Mouse (Mus musculus) kidney, embryonic 15.5 days (tissue): Measurements from ENCODE around the gene Rara. TPM values are rescaled to one million over a fixed set of nuclear protein-coding genes. Genes with fewer than 3 reads are reported as not detected.

Experiments used
- ATAC-seq: fragments of 200-750 bp; cut with Nextera tagmentation; replicated peaks from 2 replicates; pipeline ENCODE4 v1.8.0; 2017; ENCODE audit warnings: moderate TSS enrichment; ENCODE audit not compliant: low FRiP score
- H3K27ac ChIP-seq: fragments of 300-500 bp; sonication (generic); 2 replicates; pipeline ENCODE4 v1.5.1; 2015; ENCODE audit warnings: mild to moderate bottlenecking, inconsistent platforms
- H3K27me3 ChIP-seq: fragments of 300-500 bp; sonication (generic); 2 replicates; pipeline ENCODE4 v1.6.1; 2015; ENCODE audit warnings: inconsistent platforms
- H3K36me3 ChIP-seq: fragments of 300-500 bp; sonication (generic); 2 replicates; pipeline ENCODE4 v1.6.1; 2015; ENCODE audit warnings: inconsistent platforms
- H3K4me1 ChIP-seq: fragments of 300-500 bp; sonication (generic); 2 replicates; pipeline ENCODE4 v1.6.1; 2015; ENCODE audit warnings: inconsistent platforms
- H3K4me2 ChIP-seq: fragments of 300-500 bp; sonication (generic); 2 replicates; pipeline ENCODE4 v1.6.1; 2015; ENCODE audit warnings: moderate library complexity, mild to moderate bottlenecking, inconsistent platforms
- H3K4me3 ChIP-seq: fragments of 300-500 bp; sonication (generic); replicated peaks from 2 replicates; pipeline ENCODE4 v1.5.1; 2015; ENCODE audit warnings: mild to moderate bottlenecking, inconsistent platforms
- H3K9ac ChIP-seq: fragments of 300-500 bp; sonication (generic); 2 replicates; pipeline ENCODE4 v1.6.1; 2015; ENCODE audit warnings: mild to moderate bottlenecking, inconsistent platforms
- H3K9me3 ChIP-seq: fragments of 300-500 bp; sonication (generic); replicated peaks from 2 replicates; pipeline ENCODE4 v1.6.1; 2016; ENCODE audit warnings: inconsistent platforms
- WGBS: fragments of 180-500 bp; shearing (Covaris S2); methylation state at CpG from one replicate; pipeline ENCODE4 v1.1.7; 2015; ENCODE audit warnings: mixed read lengths; 5-methylcytosine and 5-hydroxymethylcytosine counted together
- polyA plus RNA-seq: library from polyadenylated mRNA; unstranded; fragments of >200 nt; fragmentation: Nextera tagmentation; extraction: Ambion mirVana; gene quantifications from 2 replicates; pipeline ENCODE4 v1.2.1, GENCODE M21; 2015

The Rara gene
- polyA plus RNA-seq, 1 experiment from 2014 or later: 32.1 TPM

GRCm38 (mm10) chr11:98949958-98950460 lies 22.4 kb downstream of the Rara start:
- Histone ChIP-seq H3K9ac (no peak overlapping the region), H3K27me3 (no peaks in the 10 kb centered on the region), H3K36me3 (peaks cover 21% of the 10 kb centered on the region), H3K4me2 (no peak overlapping the region), H3K27ac (peak overlapping the region; percentile 94; the same call in 1 of the 2 replicates), H3K4me1 (peaks cover 83% of the 10 kb centered on the region), H3K4me3 (no peak overlapping the region), H3K9me3 (no peaks in the 10 kb centered on the region)
- no peak for ATAC-seq
- 79% methylated on average over 7 of the region's 7 CpGs for WGBS

- H3K27ac ChIP-seq: peak overlapping the region; percentile 94
Observed at GRCm38 (mm10) chr11:98950484-98950883, 22.9 kb downstream of the Rara start.

GRCm38 (mm10) chr11:98951026-98951906 lies 23.6 kb downstream of the Rara start:
- Histone ChIP-seq H3K4me1 (peaks cover 82% of the 10 kb centered on the region), H3K27ac (peak overlapping the region; percentile 94), H3K9ac (peak overlapping the region; percentile 26; the same call in 1 of the 2 replicates), H3K27me3 (no peaks in the 10 kb centered on the region), H3K9me3 (no peaks in the 10 kb centered on the region), H3K4me2 (peak overlapping the region; percentile 29), H3K4me3 (0 out of 2 replicates have a peak overlapping the region, but pooled peaks have one; percentile 14), H3K36me3 (peaks cover 21% of the 10 kb centered on the region)
- ATAC-seq: peak; percentile 66
- 42% methylated on average over 16 of the region's 16 CpGs for WGBS

More at GRCm38 (mm10) chr11:98950484-98950883, 22.9 kb downstream of the Rara start:
- no peaks in the 10 kb centered on the region for H3K9me3 ChIP-seq
- no peak overlapping the region for H3K4me3 ChIP-seq
- peaks cover 83% of the 10 kb centered on the region for H3K4me1 ChIP-seq
- no peak overlapping the region for H3K4me2 ChIP-seq
- no peak overlapping the region for H3K9ac ChIP-seq
- H3K27me3 ChIP-seq: no peaks in the 10 kb centered on the region
- no peak for ATAC-seq
- WGBS: 90% methylated on average over 9 of the region's 9 CpGs
- peaks cover 21% of the 10 kb centered on the region for H3K36me3 ChIP-seq

- WGBS: 86% methylated on average over 1 of the region's 1 CpGs
- H3K4me1 ChIP-seq: peaks cover 82% of the 10 kb centered on the region
- H3K36me3 ChIP-seq: peaks cover 30% of the 10 kb centered on the region
- no peak overlapping the region for H3K4me2 ChIP-seq
- H3K9me3 ChIP-seq: no peaks in the 10 kb centered on the region
- no peak overlapping the region for H3K4me3 ChIP-seq
- ATAC-seq: no peak
- no peak overlapping the region for H3K9ac ChIP-seq
- H3K27ac ChIP-seq: peak overlapping the region; percentile 94
- H3K27me3 ChIP-seq: no peaks in the 10 kb centered on the region
Observed at GRCm38 (mm10) chr11:98952111-98952510, 24.5 kb downstream of the Rara start.

GRCm38 (mm10) chr11:98952736-98953135 lies 25.1 kb downstream of the Rara start:
- Histone ChIP-seq H3K4me1 (peaks cover 76% of the 10 kb centered on the region), H3K4me3 (no peak overlapping the region), H3K9ac (no peak overlapping the region), H3K9me3 (no peaks in the 10 kb centered on the region), H3K27ac (0 out of 2 replicates have a peak overlapping the region, but pooled peaks have one; percentile 10), H3K4me2 (no peak overlapping the region), H3K36me3 (peaks cover 35% of the 10 kb centered on the region), H3K27me3 (no peaks in the 10 kb centered on the region)
- WGBS: 66% methylated on average over 2 of the region's 2 CpGs
- no peak for ATAC-seq

GRCm38 (mm10) chr11:98953361-98953760 lies 25.7 kb downstream of the Rara start:
- Histone ChIP-seq H3K27ac (peak overlapping the region; percentile 90; the same call in 1 of the 2 replicates), H3K4me1 (peaks cover 73% of the 10 kb centered on the region), H3K27me3 (no peaks in the 10 kb centered on the region), H3K36me3 (peaks cover 36% of the 10 kb centered on the region), H3K4me3 (no peak overlapping the region), H3K4me2 (no peak overlapping the region), H3K9me3 (no peaks in the 10 kb centered on the region), H3K9ac (no peak overlapping the region)
- no peak for ATAC-seq
- WGBS: 9% methylated on average over 2 of the region's 2 CpGs

GRCm38 (mm10) chr11:98953835-98954320 lies 26.3 kb downstream of the Rara start:
- H3K9ac ChIP-seq: peak overlapping the region; percentile 11; the same call in 1 of the 2 replicates

GRCm38 (mm10) chr11:98954373-98954772 lies 26.8 kb downstream of the Rara start:
- peaks cover 78% of the 10 kb centered on the region for H3K4me1 ChIP-seq
- peak; percentile 57 for ATAC-seq
- H3K4me2 ChIP-seq: peak overlapping the region; percentile 47
- H3K36me3 ChIP-seq: peaks cover 36% of the 10 kb centered on the region
- WGBS: 5% methylated on average over 10 of the region's 10 CpGs
- H3K27me3 ChIP-seq: no peaks in the 10 kb centered on the region
- no peak overlapping the region for H3K4me3 ChIP-seq
- no peak overlapping the region for H3K9ac ChIP-seq
- H3K9me3 ChIP-seq: no peaks in the 10 kb centered on the region
- H3K27ac ChIP-seq: peak overlapping the region; percentile 90

More at GRCm38 (mm10) chr11:98953835-98954320, 26.3 kb downstream of the Rara start:
- Histone ChIP-seq H3K27ac (peak overlapping the region; percentile 90), H3K27me3 (no peaks in the 10 kb centered on the region), H3K4me1 (peaks cover 76% of the 10 kb centered on the region), H3K36me3 (peaks cover 36% of the 10 kb centered on the region), H3K9me3 (no peaks in the 10 kb centered on the region), H3K4me2 (peak overlapping the region; percentile 47), H3K4me3 (no peak overlapping the region)
- no peak for ATAC-seq
- WGBS: 21% methylated on average over 13 of the region's 13 CpGs

- WGBS: 22% methylated on average over 15 of the region's 17 CpGs
- peak overlapping the region; percentile 90 for H3K27ac ChIP-seq
- H3K9ac ChIP-seq: 0 out of 2 replicates have a peak overlapping the region, but pooled peaks have one; percentile 11
- H3K9me3 ChIP-seq: no peaks in the 10 kb centered on the region
- no peaks in the 10 kb centered on the region for H3K27me3 ChIP-seq
- H3K36me3 ChIP-seq: peaks cover 35% of the 10 kb centered on the region
- peak overlapping the region; percentile 47 for H3K4me2 ChIP-seq
- H3K4me3 ChIP-seq: no peak overlapping the region; the same call in 1 of the 2 replicates
- ATAC-seq: 0 out of 2 replicates have a peak, but pooled peaks have one; percentile 3
- peaks cover 78% of the 10 kb centered on the region for H3K4me1 ChIP-seq
Observed at GRCm38 (mm10) chr11:98954801-98955706, 27.4 kb downstream of the Rara start.

GRCm38 (mm10) chr11:98955707-98956235 lies 28.2 kb downstream of the Rara start:
- Histone ChIP-seq H3K27me3 (no peaks in the 10 kb centered on the region), H3K4me1 (peaks cover 78% of the 10 kb centered on the region), H3K36me3 (peaks cover 27% of the 10 kb centered on the region), H3K9me3 (no peaks in the 10 kb centered on the region), H3K9ac (no peak overlapping the region), H3K4me2 (no peak overlapping the region), H3K4me3 (no peak overlapping the region), H3K27ac (peak overlapping the region; percentile 90)
- 38% methylated on average over 5 of the region's 7 CpGs for WGBS
- ATAC-seq: no peak

- H3K4me3 ChIP-seq: no peak overlapping the region
- H3K9ac ChIP-seq: no peak overlapping the region
- no peaks in the 10 kb centered on the region for H3K9me3 ChIP-seq
- no peaks in the 10 kb centered on the region for H3K27me3 ChIP-seq
- no peak overlapping the region for H3K27ac ChIP-seq
- 68% methylated on average over 10 of the region's 10 CpGs for WGBS
- peaks cover 23% of the 10 kb centered on the region for H3K36me3 ChIP-seq
- no peak overlapping the region for H3K4me2 ChIP-seq
- peaks cover 78% of the 10 kb centered on the region for H3K4me1 ChIP-seq
- ATAC-seq: no peak
Observed at GRCm38 (mm10) chr11:98956340-98956739, 28.7 kb downstream of the Rara start.
